Mouse (Mus musculus) CH12.LX (cell line): Measurements from ENCODE around the gene Mrpl48. TPM values are rescaled to one million over a fixed set of nuclear protein-coding genes. Genes with fewer than 3 reads are reported as not detected.
A peak's percentile ranks its signal among the peaks of the same experiment; 100 is the strongest.

Experiments used
- DNase-seq: peaks from one replicate; pipeline ENCODE4 v3.0.0-alpha.2; 2013; ENCODE audit errors: extremely low read depth
- H3K27ac ChIP-seq: 2 replicates; pipeline ENCODE4 v1.5.1; 2012; ENCODE audit warnings: low read depth, mild to moderate bottlenecking, control low read depth, moderate library complexity; ENCODE audit not compliant: insufficient read depth
- H3K27me3 ChIP-seq: replicated peaks from 2 replicates; pipeline ENCODE3; 2012; ENCODE audit warnings: inconsistent platforms
- H3K36me3 ChIP-seq, 2 experiments: replicated peaks in 1 of 2; 2 replicates each; pipeline versions ENCODE3 to v1.6.1; 2012; ENCODE audit warnings: inconsistent platforms in 1 of 2, low read length in 1 of 2, mild to moderate bottlenecking in 1 of 2, mixed read lengths in 1 of 2, moderate library complexity in 1 of 2; ENCODE audit not compliant: control insufficient read depth in 1 of 2, insufficient read depth in 1 of 2
- H3K4me1 ChIP-seq, 2 experiments: 2 replicates each; pipeline ENCODE4 v1.6.1; 2012; ENCODE audit warnings: inconsistent platforms in 1 of 2, moderate library complexity in 1 of 2; ENCODE audit not compliant: insufficient read depth in 2 of 2, control insufficient read depth in 1 of 2
- H3K4me2 ChIP-seq: 2 replicates; pipeline ENCODE4 v1.6.1; 2012; ENCODE audit warnings: low read depth, mild to moderate bottlenecking, control low read depth; ENCODE audit not compliant: poor library complexity, insufficient read depth, severe bottlenecking
- H3K4me3 ChIP-seq, 3 experiments: fragments of 150-350 bp in 1 of 3; sonication (generic) in 1 of 3; replicated peaks in 1 of 3; 2 replicates each; pipeline versions ENCODE3 to v1.5.1; 2011 to 2012; ENCODE audit warnings: low read depth in 2 of 3, low read length in 2 of 3, mild to moderate bottlenecking in 2 of 3, moderate library complexity in 2 of 3, control low read depth in 1 of 3, improper control_type of control experiment in 1 of 3, inconsistent platforms in 1 of 3, mixed read lengths in 1 of 3; ENCODE audit not compliant: poor library complexity in 1 of 3
- H3K79me2 ChIP-seq: replicated peaks from 2 replicates; pipeline ENCODE4 v1.6.1; 2012; ENCODE audit warnings: mild to moderate bottlenecking, moderate library complexity; ENCODE audit not compliant: control insufficient read depth, poor library complexity, insufficient read depth, severe bottlenecking; ENCODE audit errors: extremely low read depth
- H3K9ac ChIP-seq: 2 replicates; pipeline ENCODE4 v1.6.1; 2012; ENCODE audit warnings: low read depth, mild to moderate bottlenecking, control low read depth, moderate library complexity; ENCODE audit not compliant: insufficient read depth
- H3K9me3 ChIP-seq: replicated peaks from 2 replicates; pipeline ENCODE3; 2012; ENCODE audit warnings: low read length, inconsistent platforms, mixed read lengths
- BHLHE40 ChIP-seq: IDR thresholded peaks from 2 replicates; pipeline ENCODE4 v1.6.1; 2011; ENCODE audit warnings: mild to moderate bottlenecking, low read depth, low read length, improper control_type of control experiment
- CHD2 ChIP-seq: IDR thresholded peaks from 2 replicates; pipeline ENCODE4 v1.6.1; 2011; ENCODE audit warnings: low read length, improper control_type of control experiment
- CTCF ChIP-seq, 2 experiments: IDR thresholded peaks in 1 of 2; conservative IDR thresholded peaks in 1 of 2; 2 replicates each; pipeline ENCODE4 v1.5.1; 2011 to 2012; ENCODE audit warnings: low read depth in 2 of 2, low read length in 2 of 2, improper control_type of control experiment in 1 of 2, inconsistent platforms in 1 of 2, mild to moderate bottlenecking in 1 of 2, moderate library complexity in 1 of 2
- E2F4 ChIP-seq: IDR thresholded peaks from 2 replicates; pipeline ENCODE4 v1.6.1; 2011; ENCODE audit warnings: low read depth, low read length, improper control_type of control experiment; ENCODE audit not compliant: insufficient replicate concordance
- EP300 ChIP-seq: IDR thresholded peaks from 2 replicates; pipeline ENCODE4 v1.6.1; 2011; ENCODE audit warnings: low read length, improper control_type of control experiment
- HCFC1 ChIP-seq: IDR thresholded peaks from 2 replicates; pipeline ENCODE4 v1.6.1; 2012; ENCODE audit warnings: low read depth, mild to moderate bottlenecking, inconsistent platforms, low read length, improper control_type of control experiment
- IRF4 ChIP-seq: IDR thresholded peaks from 2 replicates; pipeline ENCODE4 v1.6.1; 2014; ENCODE audit warnings: low read depth, mild to moderate bottlenecking, inconsistent platforms, low read length, improper control_type of control experiment
- KAT2A ChIP-seq: IDR thresholded peaks from 2 replicates; pipeline ENCODE4 v1.6.1; 2012; ENCODE audit warnings: low read length, improper control_type of control experiment, inconsistent platforms; ENCODE audit not compliant: insufficient replicate concordance
- MAFK ChIP-seq: IDR thresholded peaks from 2 replicates; pipeline ENCODE4 v1.6.1; 2011; ENCODE audit warnings: low read length, improper control_type of control experiment; ENCODE audit not compliant: insufficient replicate concordance
- MAX ChIP-seq: IDR thresholded peaks from 2 replicates; pipeline ENCODE4 v1.6.1; 2011; ENCODE audit warnings: low read length, improper control_type of control experiment
- MXI1 ChIP-seq: IDR thresholded peaks from 2 replicates; pipeline ENCODE4 v1.6.1; 2011; ENCODE audit warnings: mild to moderate bottlenecking, low read depth, low read length, improper control_type of control experiment
- NELFE ChIP-seq: IDR thresholded peaks from 2 replicates; pipeline ENCODE4 v1.6.1; 2011; ENCODE audit warnings: low read depth, low read length, improper control_type of control experiment
- NRF1 ChIP-seq: IDR thresholded peaks from 2 replicates; pipeline ENCODE4 v1.6.1; 2014; ENCODE audit warnings: low read depth, mild to moderate bottlenecking, inconsistent platforms, low read length, improper control_type of control experiment, moderate library complexity
- PAX5 ChIP-seq: IDR thresholded peaks from 2 replicates; pipeline ENCODE4 v1.6.1; 2012; ENCODE audit warnings: low read length, inconsistent platforms, mixed read lengths
- POLR2AphosphoS2 ChIP-seq: IDR thresholded peaks from 2 replicates; pipeline ENCODE4 v1.6.1; 2011; ENCODE audit warnings: low read depth, low read length, improper control_type of control experiment
- RAD21 ChIP-seq: IDR thresholded peaks from 2 replicates; pipeline ENCODE4 v1.6.1; 2011; ENCODE audit warnings: low read depth, mild to moderate bottlenecking, low read length, improper control_type of control experiment, moderate library complexity
- RCOR1 ChIP-seq: conservative IDR thresholded peaks from 2 replicates; pipeline ENCODE4 v1.6.1; 2012; ENCODE audit warnings: low read depth, mild to moderate bottlenecking, inconsistent platforms, low read length, improper control_type of control experiment
- SMC3 ChIP-seq: IDR thresholded peaks from 2 replicates; pipeline ENCODE4 v1.6.1; 2011; ENCODE audit warnings: low read depth, low read length, improper control_type of control experiment
- TBP ChIP-seq: conservative IDR thresholded peaks from 2 replicates; pipeline ENCODE4 v1.6.1; 2011; ENCODE audit warnings: low read depth, low read length, improper control_type of control experiment
- TCF12 ChIP-seq: IDR thresholded peaks from 2 replicates; pipeline ENCODE4 v1.6.1; 2014; ENCODE audit warnings: low read depth, mild to moderate bottlenecking, inconsistent platforms, low read length, improper control_type of control experiment
- ZC3H11A ChIP-seq: IDR thresholded peaks from 2 replicates; pipeline ENCODE4 v1.6.1; 2012; ENCODE audit warnings: low read depth, mild to moderate bottlenecking, inconsistent platforms, low read length, improper control_type of control experiment
- ZKSCAN1 ChIP-seq: IDR thresholded peaks from 2 replicates; pipeline ENCODE4 v1.6.1; 2012; ENCODE audit warnings: low read depth, inconsistent platforms, low read length, improper control_type of control experiment, borderline replicate concordance
- ZMIZ1 ChIP-seq: IDR thresholded peaks from 2 replicates; pipeline ENCODE4 v1.6.1; 2012; ENCODE audit warnings: low read depth, mild to moderate bottlenecking, inconsistent platforms, low read length, improper control_type of control experiment
- ZNF384 ChIP-seq: IDR thresholded peaks from 2 replicates; pipeline ENCODE4 v1.6.1; 2012; ENCODE audit warnings: low read depth, low read length, improper control_type of control experiment, inconsistent platforms
- dilution Hi-C: fragments of 300-500 bp; cut with MboI; formaldehyde crosslinking; loops from 2 replicates; pipeline ENCODE4 v1.14.3; 2020; ENCODE audit warnings: low sequenced_read_pairs; ENCODE audit not compliant: extremely low pct_unique_long_range_greater_than_20kb, extremely low pct_ligation_motif_present
- in situ Hi-C: fragments of 300-500 bp; cut with MboI; formaldehyde crosslinking; loops from 3 replicates; pipeline ENCODE4 v1.14.3; 2019; ENCODE audit warnings: low sequenced_read_pairs, low pct_ligation_motif_present, low pct_unique_long_range_greater_than_20kb, mixed read lengths
- polyA plus RNA-seq: library from polyadenylated mRNA; unstranded; fragments of >175 nt; gene quantifications from 2 replicates; pipeline ENCODE4 v1.2.1, GENCODE M21; 2012; ENCODE audit warnings: low read depth; ENCODE audit not compliant: insufficient read length
- total RNA-seq, 2 experiments: library from RNA; depleted of rRNA; stranded (reverse); fragments of 300-350 nt in 1 of 2; fragments of >200 nt in 1 of 2; gene quantifications; 2 replicates each; pipeline ENCODE4 v1.2.3; 2012 to 2014

The Mrpl48 gene
- total and polyA plus RNA-seq, 3 experiments: 39.1 to 99.4 (median 98.5) TPM

- DNase-seq: peak; percentile 61
- Histone ChIP-seq H3K36me3 (peaks cover 2 to 46% of the 10 kb centered on the region in 2 experiments), H3K4me3 (no peak overlapping the region), H3K4me2 (no peak overlapping the region), H3K27ac (no peak overlapping the region), H3K27me3 (no peaks in the 10 kb centered on the region), H3K79me2 (no peaks in the 10 kb centered on the region), H3K9me3 (no peaks in the 10 kb centered on the region), H3K4me1 (peaks cover 25 to 73% of the 10 kb centered on the region in 2 experiments), H3K9ac (no peak overlapping the region; the same call in 1 of the 2 replicates)
- in situ Hi-C loops: no loop called here
- dilution Hi-C loops: no loop called here
- TF ChIP-seq KAT2A (no peak), IRF4 (peak; percentile 46; the same call in 1 of the 2 replicates), EP300 (peak; percentile 51)
These were observed 99.4 kb downstream of the Mrpl48 start for GRCm38 (mm10) chr7:100508670-100509069.

DNA sequence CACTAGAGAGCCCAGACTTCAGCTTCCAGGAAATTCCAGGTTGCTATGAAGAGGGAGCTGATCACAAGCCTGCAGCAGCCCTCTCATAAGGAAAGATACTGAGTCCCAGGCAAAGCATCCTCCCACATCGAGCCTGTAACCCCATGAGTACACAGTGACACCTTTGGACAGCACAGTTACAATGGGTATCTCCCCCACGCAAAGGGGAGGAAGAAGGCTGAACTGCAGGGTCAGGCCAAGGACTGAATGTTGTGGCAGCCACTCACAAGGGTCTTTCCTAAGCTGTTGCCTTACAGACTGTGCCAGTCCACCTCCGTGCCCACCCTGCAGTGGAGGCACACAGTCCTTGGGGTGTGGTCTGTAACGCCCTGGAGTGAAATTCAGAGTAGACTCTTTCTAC is 101.6 kb downstream of the Mrpl48 start:
- TF ChIP-seq MXI1: no peak
- no peak for TF ChIP-seq TBP
- no peak for TF ChIP-seq EP300
- TF ChIP-seq TCF12: 0 out of 2 replicates have a peak, but pooled peaks have one; percentile 8
- no peak for TF ChIP-seq HCFC1
- no peak for TF ChIP-seq MAX
- TF ChIP-seq, all 38 proteins: peak for 1
- no peaks in the 10 kb centered on the region for H3K27me3 ChIP-seq
- in situ Hi-C loops: no loop called here
- H3K4me3 ChIP-seq: no peak overlapping the region
- dilution Hi-C loops: no loop called here
- peak overlapping the region; percentile 68 for H3K27ac ChIP-seq
- peaks cover 2 to 60% of the 10 kb centered on the region in 2 experiments for H3K36me3 ChIP-seq
- no peaks in the 10 kb centered on the region for H3K9me3 ChIP-seq
- no peaks in the 10 kb centered on the region for H3K79me2 ChIP-seq
- H3K9ac ChIP-seq: no peak overlapping the region
- 0 out of 2 replicates have a peak overlapping the region, but pooled peaks have one; percentile 14 for H3K4me2 ChIP-seq
- DNase-seq: no peak
- peaks cover 28 to 85% of the 10 kb centered on the region in 2 experiments for H3K4me1 ChIP-seq

GRCm38 (mm10) chr7:100504740-100505487 is 103.2 kb downstream of the Mrpl48 start:
- Histone ChIP-seq H3K4me3 (peak overlapping the region in 2 of 3 experiments; percentile 0 to 24), H3K36me3 (peaks cover 12 to 72% of the 10 kb centered on the region in 2 experiments), H3K4me2 (peak overlapping the region; percentile 58), H3K9me3 (no peaks in the 10 kb centered on the region), H3K4me1 (peaks cover 25 to 94% of the 10 kb centered on the region in 2 experiments), H3K27ac (peak overlapping the region; percentile 98), H3K9ac (peak overlapping the region; percentile 53), H3K27me3 (no peaks in the 10 kb centered on the region), H3K79me2 (no peaks in the 10 kb centered on the region)
- peak; percentile 58 for DNase-seq
- in situ Hi-C loops: no loop called here
- dilution Hi-C loops: no loop called here
- TF ChIP-seq NELFE (no peak; the same call in 1 of the 2 replicates), MAFK (no peak), ZC3H11A (no peak), POLR2AphosphoS2 (no peak; the same call in 1 of the 2 replicates), BHLHE40 (peak; percentile 47; the same call in 1 of the 2 replicates), ZMIZ1 (peak; percentile 69), ZNF384 (peak; percentile 94), NRF1 (peak; percentile 76), KAT2A (0 out of 2 replicates have a peak, but pooled peaks have one; percentile 4), CHD2 (peak; percentile 36), RAD21 (no peak), SMC3 (peak; percentile 9; the same call in 1 of the 2 replicates), MAX (no peak), CTCF (conservative IDR thresholded peaks at IDR 0.05 in 1 of 2, IDR thresholded peaks at IDR 0.05 in 1 of 2; ENCODE audit: low read depth in 2 of 2, low read length in 2 of 2) (no peak), PAX5 (no peak), RCOR1 (no peak), ZKSCAN1 (no peak), E2F4 (no peak), TCF12 (peak; percentile 31; the same call in 1 of the 2 replicates)
